Mouse (Mus musculus): Measurements from ENCODE around the gene Cx3cr1. TPM values are rescaled to one million over a fixed set of nuclear protein-coding genes. Genes with fewer than 3 reads are reported as not detected.

Cx3cr1 gene
- polyA plus RNA-seq, 1 experiment = 0.04 TPM

DNA sequence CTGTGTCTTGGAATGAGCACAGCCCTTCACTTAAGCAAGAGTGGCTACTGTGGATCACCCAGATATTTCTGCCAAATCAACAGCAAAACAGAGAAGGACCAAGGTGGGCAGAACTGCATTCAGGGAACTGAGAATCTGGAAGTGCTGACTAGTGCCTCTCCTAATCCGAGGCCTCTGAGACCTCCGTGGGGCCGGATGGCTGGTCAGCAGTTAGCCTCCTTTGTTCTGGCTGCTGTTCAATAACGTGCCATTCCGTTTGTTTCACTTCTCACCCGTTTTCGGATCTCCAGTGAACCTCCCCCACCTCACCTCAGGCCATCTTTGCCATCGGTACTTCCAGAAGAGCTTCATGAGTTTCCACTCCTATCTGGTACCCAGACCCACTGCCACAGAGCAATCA lies 35.3 kb downstream of the Cx3cr1 start:
- no peak overlapping the region for H3K4me3 ChIP-seq (ENCODE audit: insufficient read depth, poor library complexity, severe bottlenecking)
- no peak overlapping the region for H3ac ChIP-seq (ENCODE audit: control insufficient read depth, insufficient read length, low read depth)
- no peaks in the 10 kb centered on the region for H3K79me2 ChIP-seq (ENCODE audit: control insufficient read depth, insufficient read depth)
- H3K27me3 ChIP-seq (ENCODE audit: control insufficient read depth, insufficient read depth, insufficient read length) = no peaks in the 10 kb centered on the region
- H3K36me3 ChIP-seq (ENCODE audit: control insufficient read depth, insufficient read depth) = no peaks in the 10 kb centered on the region
- H3K79me3 ChIP-seq (ENCODE audit: low read depth) = no peaks in the 10 kb centered on the region
- no peak for TF ChIP-seq FOSL1 (IDR thresholded peaks at IDR 0.05; ENCODE audit: insufficient read depth, low read length, poor library complexity, severe bottlenecking)
- TF ChIP-seq CTCF (IDR thresholded peaks at IDR 0.05; ENCODE audit: control insufficient read depth, insufficient read depth, insufficient read length) = no peak
- no peak for TF ChIP-seq USF1 (IDR thresholded peaks at IDR 0.05; ENCODE audit: low read depth)
- TF ChIP-seq MAX (IDR thresholded peaks at IDR 0.05) = no peak
- no peak for TF ChIP-seq CEBPB (IDR thresholded peaks at IDR 0.05; ENCODE audit: low read depth)
- no peak for TF ChIP-seq MYOD1 (IDR thresholded peaks at IDR 0.05; ENCODE audit: control insufficient read depth, insufficient read length, low read depth)
- no peak for TF ChIP-seq MYOG (IDR thresholded peaks at IDR 0.05; ENCODE audit: control insufficient read depth, extremely low read depth, insufficient read length)

DNA sequence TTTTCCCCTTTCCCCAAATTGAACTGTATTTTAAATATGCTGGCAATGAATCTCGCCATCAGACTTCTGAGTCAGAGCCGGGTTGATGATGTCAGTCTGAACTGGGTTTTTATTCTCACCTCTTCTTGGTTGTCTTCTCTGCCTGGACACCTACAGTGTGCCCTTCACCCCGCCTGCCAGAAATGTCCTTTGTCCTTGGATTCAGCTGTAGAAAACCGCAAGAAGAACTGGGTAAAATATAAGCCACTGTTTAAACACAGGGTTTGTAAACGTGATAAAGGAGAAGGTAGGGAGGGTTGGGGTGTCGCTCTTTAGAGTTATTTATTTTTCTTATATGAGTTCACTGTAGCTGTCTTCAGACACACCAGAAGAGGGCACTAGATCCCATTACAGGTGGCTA lies 37.0 kb downstream of the Cx3cr1 start:
- Histone ChIP-seq H3K79me3 (ENCODE audit: low read depth) (no peaks in the 10 kb centered on the region), H3K4me3 (ENCODE audit: insufficient read depth, poor library complexity, severe bottlenecking) (no peak overlapping the region), H3K27me3 (ENCODE audit: control insufficient read depth, insufficient read depth, insufficient read length) (no peaks in the 10 kb centered on the region), H3K36me3 (ENCODE audit: control insufficient read depth, insufficient read depth) (no peaks in the 10 kb centered on the region), H3K79me2 (ENCODE audit: control insufficient read depth, insufficient read depth) (no peaks in the 10 kb centered on the region), H3ac (ENCODE audit: control insufficient read depth, insufficient read length, low read depth) (no peak overlapping the region)
- TF ChIP-seq USF1 (IDR thresholded peaks at IDR 0.05; ENCODE audit: low read depth) (no peak), FOSL1 (IDR thresholded peaks at IDR 0.05; ENCODE audit: insufficient read depth, low read length, poor library complexity, severe bottlenecking) (no peak), MYOD1 (IDR thresholded peaks at IDR 0.05; ENCODE audit: control insufficient read depth, insufficient read length, low read depth) (no peak), MAX (IDR thresholded peaks at IDR 0.05) (no peak), CEBPB (IDR thresholded peaks at IDR 0.05; ENCODE audit: low read depth) (no peak), MYOG (IDR thresholded peaks at IDR 0.05; ENCODE audit: control insufficient read depth, extremely low read depth, insufficient read length) (no peak), CTCF (IDR thresholded peaks at IDR 0.05; ENCODE audit: control insufficient read depth, insufficient read depth, insufficient read length) (no peak)

DNA sequence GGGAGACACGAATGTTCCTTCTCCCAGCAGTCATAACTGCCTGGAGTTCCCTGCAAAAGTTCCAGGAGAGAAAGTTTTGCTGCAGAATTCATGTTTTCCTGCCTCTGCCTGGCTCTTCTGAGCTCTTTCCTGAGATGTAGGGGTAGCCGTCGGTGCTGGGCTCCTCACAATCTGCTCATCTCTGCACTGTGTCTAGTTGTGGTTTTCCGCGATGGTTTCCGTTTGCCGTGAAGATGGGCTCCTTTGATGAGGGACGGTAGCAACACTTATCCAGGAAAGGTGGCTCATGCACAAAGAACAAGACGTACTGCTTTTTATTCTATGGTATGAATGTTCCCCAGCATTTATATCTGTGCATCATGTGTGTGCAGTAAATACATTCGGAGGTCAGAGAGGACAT lies 39.3 kb downstream of the Cx3cr1 start:
- H3K36me3 ChIP-seq (ENCODE audit: control insufficient read depth, insufficient read depth) = no peaks in the 10 kb centered on the region
- H3K4me3 ChIP-seq (ENCODE audit: insufficient read depth, poor library complexity, severe bottlenecking) = no peak overlapping the region
- no peaks in the 10 kb centered on the region for H3K79me2 ChIP-seq (ENCODE audit: control insufficient read depth, insufficient read depth)
- H3K27me3 ChIP-seq (ENCODE audit: control insufficient read depth, insufficient read depth, insufficient read length) = no peaks in the 10 kb centered on the region
- H3K79me3 ChIP-seq (ENCODE audit: low read depth) = no peaks in the 10 kb centered on the region
- no peak overlapping the region for H3ac ChIP-seq (ENCODE audit: control insufficient read depth, insufficient read length, low read depth)
- no peak for TF ChIP-seq FOSL1 (IDR thresholded peaks at IDR 0.05; ENCODE audit: insufficient read depth, low read length, poor library complexity, severe bottlenecking)
- TF ChIP-seq USF1 (IDR thresholded peaks at IDR 0.05; ENCODE audit: low read depth) = no peak
- no peak for TF ChIP-seq MYOD1 (IDR thresholded peaks at IDR 0.05; ENCODE audit: control insufficient read depth, insufficient read length, low read depth)
- no peak for TF ChIP-seq MYOG (IDR thresholded peaks at IDR 0.05; ENCODE audit: control insufficient read depth, extremely low read depth, insufficient read length)
- no peak for TF ChIP-seq CEBPB (IDR thresholded peaks at IDR 0.05; ENCODE audit: low read depth)
- no peak for TF ChIP-seq CTCF (IDR thresholded peaks at IDR 0.05; ENCODE audit: control insufficient read depth, insufficient read depth, insufficient read length)
- no peak for TF ChIP-seq MAX (IDR thresholded peaks at IDR 0.05)

DNA sequence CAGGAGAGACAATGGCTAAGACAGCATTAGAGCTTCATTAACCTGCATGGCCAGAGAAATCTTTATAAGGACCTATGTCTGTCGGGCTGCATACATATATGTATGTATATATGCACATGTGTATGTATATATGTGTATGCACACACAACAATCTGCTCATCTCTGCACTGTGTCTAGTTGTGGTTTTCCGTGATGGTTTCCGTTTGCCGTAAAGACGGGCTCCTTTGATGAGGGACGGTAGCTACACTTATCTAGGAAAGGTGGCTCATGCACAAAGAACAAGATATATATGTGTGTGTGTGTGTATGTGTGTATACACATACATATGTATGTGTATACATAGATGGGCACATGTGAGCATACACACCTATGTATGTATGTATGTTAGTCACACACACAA lies 39.8 kb downstream of the Cx3cr1 start:
- no peaks in the 10 kb centered on the region for H3K27me3 ChIP-seq (ENCODE audit: control insufficient read depth, insufficient read depth, insufficient read length)
- TF ChIP-seq FOSL1 (IDR thresholded peaks at IDR 0.05; ENCODE audit: insufficient read depth, low read length, poor library complexity, severe bottlenecking) = no peak
- no peak for TF ChIP-seq MAX (IDR thresholded peaks at IDR 0.05)
- TF ChIP-seq USF1 (IDR thresholded peaks at IDR 0.05; ENCODE audit: low read depth) = no peak
- no peak for TF ChIP-seq MYOG (IDR thresholded peaks at IDR 0.05; ENCODE audit: control insufficient read depth, extremely low read depth, insufficient read length)
- no peak for TF ChIP-seq MYOD1 (IDR thresholded peaks at IDR 0.05; ENCODE audit: control insufficient read depth, insufficient read length, low read depth)
- TF ChIP-seq CEBPB (IDR thresholded peaks at IDR 0.05; ENCODE audit: low read depth) = no peak
- TF ChIP-seq CTCF (IDR thresholded peaks at IDR 0.05; ENCODE audit: control insufficient read depth, insufficient read depth, insufficient read length) = no peak
- H3K36me3 ChIP-seq (ENCODE audit: control insufficient read depth, insufficient read depth) = no peaks in the 10 kb centered on the region
- no peaks in the 10 kb centered on the region for H3K79me2 ChIP-seq (ENCODE audit: control insufficient read depth, insufficient read depth)
- H3K4me3 ChIP-seq (ENCODE audit: insufficient read depth, poor library complexity, severe bottlenecking) = no peak overlapping the region
- H3ac ChIP-seq (ENCODE audit: control insufficient read depth, insufficient read length, low read depth) = no peak overlapping the region
- H3K79me3 ChIP-seq (ENCODE audit: low read depth) = no peaks in the 10 kb centered on the region

DNA sequence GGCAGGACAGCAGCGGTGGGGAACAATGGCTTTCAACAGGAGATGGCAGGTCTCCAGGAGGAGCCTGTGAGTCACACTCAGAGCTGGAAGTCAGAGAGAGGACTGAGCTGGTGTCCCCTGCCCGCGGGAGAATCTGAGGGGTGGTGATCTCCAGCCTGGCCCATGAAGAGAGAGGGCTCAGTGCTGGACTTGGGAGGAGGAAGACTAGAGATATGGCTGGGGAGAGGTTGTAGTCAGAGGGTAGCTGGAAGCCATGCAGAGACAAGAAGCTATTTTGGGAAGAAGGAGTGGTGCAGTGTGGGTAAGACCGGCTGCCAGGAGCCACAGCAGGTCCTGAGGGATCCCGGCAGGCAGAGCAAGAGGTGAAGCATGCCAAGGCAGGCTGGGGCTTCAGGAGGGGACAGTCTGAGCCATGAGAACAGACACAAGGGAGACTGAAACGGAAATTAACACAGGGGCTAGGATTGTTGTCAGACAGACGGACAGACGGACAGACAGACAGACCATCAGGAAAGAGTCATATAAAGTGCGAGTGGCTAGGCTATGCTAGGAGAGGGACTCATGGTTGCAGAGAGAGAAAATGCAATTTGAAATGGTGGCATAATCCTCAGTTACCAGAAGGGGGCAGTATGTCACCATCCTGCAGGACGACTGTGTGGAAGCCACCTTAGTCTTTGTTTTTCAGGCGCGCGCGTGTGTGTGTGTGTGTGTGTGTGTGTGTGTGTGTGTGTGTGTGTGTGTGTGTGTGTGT lies 42.1 kb downstream of the Cx3cr1 start:
- no peaks in the 10 kb centered on the region for H3K27me3 ChIP-seq (ENCODE audit: control insufficient read depth, insufficient read depth, insufficient read length)
- H3K36me3 ChIP-seq (ENCODE audit: control insufficient read depth, insufficient read depth) = no peaks in the 10 kb centered on the region
- TF ChIP-seq CTCF (IDR thresholded peaks at IDR 0.05; ENCODE audit: control insufficient read depth, insufficient read depth, insufficient read length) = peak; percentile 65
- no peak for TF ChIP-seq MYOG (IDR thresholded peaks at IDR 0.05; ENCODE audit: control insufficient read depth, extremely low read depth, insufficient read length)
- no peaks in the 10 kb centered on the region for H3K79me2 ChIP-seq (ENCODE audit: control insufficient read depth, insufficient read depth)
- no peaks in the 10 kb centered on the region for H3K79me3 ChIP-seq (ENCODE audit: low read depth)
- no peak overlapping the region for H3K4me3 ChIP-seq (ENCODE audit: insufficient read depth, poor library complexity, severe bottlenecking)
- peak overlapping the region; percentile 1 for H3ac ChIP-seq (ENCODE audit: control insufficient read depth, insufficient read length, low read depth)

DNA sequence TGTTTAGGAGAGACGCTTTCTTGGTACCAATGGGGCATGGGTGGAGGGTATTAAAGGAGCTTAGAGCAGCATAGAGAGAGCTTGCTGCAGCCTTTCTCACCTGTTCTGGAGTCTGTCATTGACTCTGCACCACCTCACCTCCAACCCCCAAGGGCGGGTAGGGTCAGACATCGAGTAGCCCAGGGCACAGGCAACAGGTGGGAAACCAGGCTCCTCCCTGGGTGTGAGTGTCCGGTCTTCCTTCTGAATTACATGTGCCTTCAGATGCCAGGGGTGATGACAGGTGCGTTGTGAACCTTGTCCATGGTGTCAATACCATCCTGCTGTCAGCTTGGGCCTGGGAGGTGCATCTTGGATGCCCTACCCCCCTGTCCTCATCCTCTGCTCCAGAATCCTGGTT lies 45.1 kb downstream of the Cx3cr1 start:
- no peak for TF ChIP-seq FOSL1 (IDR thresholded peaks at IDR 0.05; ENCODE audit: insufficient read depth, low read length, poor library complexity, severe bottlenecking)
- no peak for TF ChIP-seq MAX (IDR thresholded peaks at IDR 0.05)
- no peak for TF ChIP-seq USF1 (IDR thresholded peaks at IDR 0.05; ENCODE audit: low read depth)
- no peak for TF ChIP-seq CEBPB (IDR thresholded peaks at IDR 0.05; ENCODE audit: low read depth)
- TF ChIP-seq MYOG (IDR thresholded peaks at IDR 0.05; ENCODE audit: control insufficient read depth, extremely low read depth, insufficient read length) = no peak
- no peak for TF ChIP-seq MYOD1 (IDR thresholded peaks at IDR 0.05; ENCODE audit: control insufficient read depth, insufficient read length, low read depth)
- TF ChIP-seq CTCF (IDR thresholded peaks at IDR 0.05; ENCODE audit: control insufficient read depth, insufficient read depth, insufficient read length) = no peak
- Histone ChIP-seq H3K79me3 (ENCODE audit: low read depth) (no peaks in the 10 kb centered on the region), H3K4me3 (ENCODE audit: insufficient read depth, poor library complexity, severe bottlenecking) (no peak overlapping the region), H3K79me2 (ENCODE audit: control insufficient read depth, insufficient read depth) (no peaks in the 10 kb centered on the region), H3ac (ENCODE audit: control insufficient read depth, insufficient read length, low read depth) (no peak overlapping the region), H3K27me3 (ENCODE audit: control insufficient read depth, insufficient read depth, insufficient read length) (no peaks in the 10 kb centered on the region), H3K36me3 (ENCODE audit: control insufficient read depth, insufficient read depth) (no peaks in the 10 kb centered on the region)
